Mouse (Mus musculus) limb, embryonic 15.5 days (tissue): ENCODE results near the gene Hid1. TPM values are rescaled to one million over a fixed set of nuclear protein-coding genes. Genes with fewer than 3 reads are reported as not detected.

Experiments used
- ATAC-seq: fragments of 200-750 bp; cut with Nextera tagmentation; 2 replicates; pipeline ENCODE4 v1.8.0; 2017; ENCODE audit warnings: low read depth, moderate TSS enrichment; ENCODE audit not compliant: insufficient number of reproducible peaks, low FRiP score, low TSS enrichment
- H3K27ac ChIP-seq: fragments of 300-500 bp; sonication (generic); 2 replicates; pipeline ENCODE4 v1.5.1; 2015; ENCODE audit warnings: moderate library complexity, mild to moderate bottlenecking, inconsistent platforms
- H3K27me3 ChIP-seq: fragments of 300-500 bp; sonication (generic); 2 replicates; pipeline ENCODE4 v1.6.1; 2015; ENCODE audit warnings: inconsistent platforms
- H3K36me3 ChIP-seq: fragments of 300-500 bp; sonication (generic); 2 replicates; pipeline ENCODE4 v1.6.1; 2015; ENCODE audit warnings: inconsistent platforms
- H3K4me1 ChIP-seq: fragments of 300-500 bp; sonication (generic); 2 replicates; pipeline ENCODE4 v1.6.1; 2015; ENCODE audit warnings: inconsistent platforms
- H3K4me2 ChIP-seq: fragments of 300-500 bp; sonication (generic); 2 replicates; pipeline ENCODE4 v1.6.1; 2015; ENCODE audit warnings: mild to moderate bottlenecking, inconsistent platforms
- H3K4me3 ChIP-seq: fragments of 300-500 bp; sonication (generic); 2 replicates; pipeline ENCODE4 v1.5.1; 2015; ENCODE audit warnings: mild to moderate bottlenecking, inconsistent platforms
- H3K9ac ChIP-seq: fragments of 300-500 bp; sonication (generic); 2 replicates; pipeline ENCODE4 v1.6.1; 2015; ENCODE audit warnings: inconsistent platforms
- H3K9me3 ChIP-seq: fragments of 300-500 bp; sonication (generic); 2 replicates; pipeline ENCODE4 v1.6.1; 2016; ENCODE audit warnings: inconsistent platforms
- WGBS: fragments of 180-500 bp; shearing (Covaris S2); methylation state at CpG from one replicate; pipeline ENCODE4 v1.1.7; 2015; 5-methylcytosine and 5-hydroxymethylcytosine counted together
- polyA plus RNA-seq: library from polyadenylated mRNA; unstranded; fragments of >200 nt; fragmentation: Nextera tagmentation; extraction: Ambion mirVana; gene quantifications from 2 replicates; pipeline ENCODE4 v1.2.1, GENCODE M21; 2015

The Hid1 gene
- 3.8 and 3.9 TPM in 2 replicates for polyA plus RNA-seq

- no peak within 1 kb of the TSS for H3K27ac ChIP-seq
- peak within 1 kb of the TSS; percentile 40 for H3K4me3 ChIP-seq
- peaks cover 14% of the 10 kb centered on the region for H3K4me1 ChIP-seq
- H3K4me2 ChIP-seq = peak within 1 kb of the TSS; percentile 83
- H3K9me3 ChIP-seq = no peaks in the 10 kb centered on the region
- H3K36me3 ChIP-seq = no peaks in the 10 kb centered on the region
- H3K27me3 ChIP-seq = peaks cover 79% of the 10 kb centered on the region
- WGBS = under 1% methylated on average over 39 of the region's 39 CpGs
- no peak within 1 kb of the TSS for H3K9ac ChIP-seq
- no peak for ATAC-seq
These were observed at the start of gene Hid1 for GRCm38 (mm10) chr11:115367395-115367944. TSS of gene Hid1 (minus strand) at chr11:115367756.

DNA sequence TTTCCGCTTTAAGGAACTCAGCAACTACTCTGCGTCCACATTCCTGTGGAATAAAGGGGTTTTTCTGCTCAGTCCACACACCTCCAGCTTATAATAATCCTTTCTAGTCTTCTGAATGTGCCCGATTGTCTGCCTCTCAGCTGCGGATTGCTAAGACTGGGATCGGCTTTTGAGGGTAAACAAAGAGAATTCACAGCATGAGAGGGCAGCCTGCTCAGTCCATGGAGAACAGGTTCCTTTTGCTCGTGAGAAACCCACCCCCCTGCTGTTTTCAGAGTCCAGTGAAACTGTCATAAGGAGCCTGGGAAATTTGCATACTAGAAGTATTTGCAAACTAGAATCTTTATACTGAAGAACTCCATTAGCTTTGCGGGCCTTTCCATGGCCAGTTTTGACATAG lies 42.0 kb upstream of the Hid1 start:
- Histone ChIP-seq H3K9ac (no peak overlapping the region), H3K4me3 (no peak overlapping the region), H3K36me3 (peaks cover 40% of the 10 kb centered on the region), H3K27ac (no peak overlapping the region), H3K27me3 (no peaks in the 10 kb centered on the region), H3K4me1 (peaks cover 20% of the 10 kb centered on the region), H3K4me2 (no peak overlapping the region), H3K9me3 (no peaks in the 10 kb centered on the region)
- WGBS = 80% methylated on average over 7 of the region's 7 CpGs
- no peak for ATAC-seq

GRCm38 (mm10) chr11:115408266-115408920 lies 40.8 kb upstream of the Hid1 start:
- Histone ChIP-seq H3K36me3 (peaks cover 40% of the 10 kb centered on the region), H3K9ac (no peak overlapping the region), H3K27me3 (no peaks in the 10 kb centered on the region), H3K9me3 (no peaks in the 10 kb centered on the region), H3K27ac (no peak overlapping the region), H3K4me3 (no peak overlapping the region), H3K4me1 (peaks cover 18% of the 10 kb centered on the region), H3K4me2 (no peak overlapping the region)
- 82% methylated on average over 6 of the region's 6 CpGs for WGBS
- ATAC-seq = no peak

GRCm38 (mm10) chr11:115406858-115407401 lies 39.4 kb upstream of the Hid1 start:
- Histone ChIP-seq H3K9me3 (no peaks in the 10 kb centered on the region), H3K4me1 (peaks cover 20% of the 10 kb centered on the region), H3K36me3 (peaks cover 40% of the 10 kb centered on the region), H3K4me2 (no peak overlapping the region), H3K27me3 (no peaks in the 10 kb centered on the region), H3K27ac (no peak overlapping the region), H3K9ac (no peak overlapping the region), H3K4me3 (no peak overlapping the region)
- 95% methylated on average over 17 of the region's 17 CpGs for WGBS
- no peak for ATAC-seq

DNA sequence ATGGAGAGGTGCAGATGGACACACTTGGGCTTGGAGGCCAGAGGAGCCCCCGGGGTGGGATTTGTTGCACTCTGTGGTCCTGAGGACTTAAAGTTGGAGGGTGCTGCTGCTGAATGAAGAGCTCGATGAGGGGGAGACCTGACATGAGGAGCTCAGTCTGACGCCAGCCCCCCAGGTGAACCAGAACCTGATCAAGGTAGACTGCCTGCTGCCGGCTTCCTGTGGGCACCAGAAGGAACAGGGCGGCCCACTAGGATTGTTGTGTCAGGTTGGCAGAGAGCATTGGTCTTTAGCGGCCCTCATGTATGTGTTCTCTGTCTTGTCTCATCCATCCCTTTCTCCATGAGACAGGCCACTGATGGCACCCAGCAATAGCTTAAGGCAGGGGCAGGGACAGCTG lies 38.2 kb upstream of the Hid1 start:
- peaks cover 13% of the 10 kb centered on the region for H3K4me1 ChIP-seq
- peaks cover 35% of the 10 kb centered on the region for H3K36me3 ChIP-seq
- H3K9ac ChIP-seq = no peak overlapping the region

DNA sequence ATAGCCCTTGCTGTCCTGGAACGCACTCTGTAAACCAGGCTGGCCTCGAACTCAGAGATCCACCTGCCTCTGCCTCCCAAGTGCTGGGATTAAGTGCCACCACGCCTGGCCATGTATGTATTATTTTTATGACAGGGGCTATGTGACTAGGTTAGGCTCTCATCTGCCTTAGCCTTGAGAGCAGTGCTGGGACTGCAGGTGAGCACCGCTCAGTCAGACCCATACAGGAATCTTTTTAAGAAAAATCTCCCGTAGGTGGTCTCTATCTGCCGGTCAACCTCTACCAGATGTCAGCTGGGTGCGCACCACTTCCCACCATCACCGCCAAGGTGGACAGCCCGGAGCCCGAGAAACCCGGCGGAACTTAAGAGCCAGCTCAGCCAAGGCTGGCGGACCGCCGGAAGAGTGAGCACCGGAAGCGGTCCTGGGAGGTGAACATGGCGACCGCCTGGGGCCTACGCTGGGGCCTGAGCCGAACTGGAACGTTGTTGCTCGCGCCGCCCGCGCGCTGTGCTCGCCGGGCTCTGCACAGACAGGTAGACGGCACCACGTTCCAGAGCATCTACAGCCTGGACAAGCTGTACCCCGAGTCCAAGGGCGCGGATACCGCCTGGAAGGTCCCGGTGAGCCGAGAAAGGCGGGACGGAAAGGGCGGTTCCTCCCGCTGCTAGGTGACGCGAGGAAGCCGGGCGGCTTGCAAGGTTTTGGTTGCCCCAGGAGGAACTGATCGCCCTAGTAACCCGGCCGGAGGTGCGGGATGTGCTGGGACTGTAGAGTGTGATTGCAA lies 36.0 kb upstream of the Hid1 start, which contains the start of gene Mrpl58:
TSS of gene Mrpl58 (plus strand) at position 415 of the 787 bp plus-strand sequence.
- H3K27ac ChIP-seq = peak within 1 kb of the TSS; percentile 91
- no peaks in the 10 kb centered on the region for H3K27me3 ChIP-seq
- peak; percentile 79 for ATAC-seq
- WGBS = 3% methylated on average over 50 of the region's 50 CpGs
- no peaks in the 10 kb centered on the region for H3K9me3 ChIP-seq
- peak within 1 kb of the TSS; percentile 68 for H3K4me2 ChIP-seq
- H3K4me1 ChIP-seq = peaks cover 13% of the 10 kb centered on the region
- peaks cover 17% of the 10 kb centered on the region for H3K36me3 ChIP-seq
- H3K4me3 ChIP-seq = peak within 1 kb of the TSS; percentile 72
- peak within 1 kb of the TSS; percentile 77 for H3K9ac ChIP-seq

More for the DNA sequence above, 38.2 kb upstream of the Hid1 start:
- WGBS = 93% methylated on average over 6 of the region's 6 CpGs
- no peak for ATAC-seq
- no peaks in the 10 kb centered on the region for H3K9me3 ChIP-seq
- H3K27me3 ChIP-seq = no peaks in the 10 kb centered on the region
- H3K4me3 ChIP-seq = no peak overlapping the region
- no peak overlapping the region for H3K27ac ChIP-seq
- no peak overlapping the region for H3K4me2 ChIP-seq

DNA sequence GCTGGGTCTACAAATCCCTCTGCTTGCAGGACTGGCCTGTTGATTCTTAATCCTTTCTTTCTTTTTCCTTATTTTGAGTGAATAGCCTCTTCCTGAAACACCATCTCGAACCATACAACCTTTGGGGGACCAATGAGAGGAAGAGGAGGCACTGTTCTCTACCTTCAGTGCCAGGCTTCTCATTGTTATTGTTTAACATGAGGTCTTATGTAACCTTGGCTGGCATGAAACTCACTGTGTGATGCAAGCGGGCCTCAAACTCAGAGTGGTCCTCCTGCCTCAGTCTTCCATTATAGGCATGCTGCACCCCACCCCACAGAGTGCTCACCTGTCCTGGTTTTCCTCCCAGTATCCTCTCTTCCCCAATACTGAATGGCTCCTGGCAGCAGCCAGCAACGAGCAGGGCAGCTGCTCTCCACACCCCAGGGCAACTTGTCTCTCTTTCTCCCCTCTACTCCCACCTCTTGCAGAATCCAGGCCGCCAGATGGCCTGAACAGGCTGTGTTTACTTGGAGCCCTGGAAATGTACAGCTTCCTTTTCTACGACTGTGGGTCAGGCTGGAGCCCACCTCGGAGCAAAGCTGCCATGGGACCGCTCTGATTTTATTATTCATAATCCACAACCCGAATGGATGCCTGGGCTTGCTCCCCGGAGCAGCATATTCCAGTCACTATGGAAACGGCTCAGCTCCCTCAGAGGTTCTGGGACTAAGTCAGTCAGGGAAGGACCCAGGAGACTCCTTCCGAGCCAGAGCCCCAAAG lies 33.3 kb upstream of the Hid1 start:
- Histone ChIP-seq H3K4me1 (peaks cover 13% of the 10 kb centered on the region), H3K4me2 (no peak overlapping the region), H3K27me3 (no peaks in the 10 kb centered on the region), H3K36me3 (peaks cover 6% of the 10 kb centered on the region), H3K4me3 (no peak overlapping the region), H3K9me3 (no peaks in the 10 kb centered on the region), H3K9ac (no peak overlapping the region), H3K27ac (no peak overlapping the region)
- whole genome bisulfite sequencing = 43% methylated on average over 11 of the region's 11 CpGs
- ATAC-seq = no peak

GRCm38 (mm10) chr11:115400126-115400525 lies 32.6 kb upstream of the Hid1 start:
- no peak for ATAC-seq
- Histone ChIP-seq H3K36me3 (peaks cover 12% of the 10 kb centered on the region), H3K4me1 (peaks cover 13% of the 10 kb centered on the region), H3K27me3 (no peaks in the 10 kb centered on the region), H3K27ac (no peak overlapping the region), H3K4me2 (no peak overlapping the region), H3K9me3 (no peaks in the 10 kb centered on the region), H3K9ac (no peak overlapping the region), H3K4me3 (no peak overlapping the region)
- WGBS = 72% methylated on average over 3 of the region's 3 CpGs

DNA sequence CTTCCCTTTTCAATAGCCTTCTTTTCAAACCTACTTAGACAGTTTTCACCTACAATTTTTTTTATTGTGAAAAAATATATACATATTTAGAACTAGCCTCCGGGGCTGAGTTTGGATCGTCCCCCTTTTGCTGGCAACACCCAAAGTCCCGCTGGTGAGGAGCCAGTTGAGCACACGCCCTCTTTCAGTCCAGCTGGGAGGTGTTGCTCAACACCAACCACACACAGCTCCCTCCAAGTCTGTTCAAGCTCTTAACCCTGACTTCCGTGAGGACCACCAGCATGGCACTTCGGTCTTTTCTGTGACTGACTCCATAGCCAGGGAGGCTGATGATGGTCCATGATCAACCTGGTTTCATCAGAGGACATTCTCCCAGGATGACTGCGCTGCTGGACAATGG lies 30.5 kb upstream of the Hid1 start:
- H3K27me3 ChIP-seq = no peaks in the 10 kb centered on the region
- H3K36me3 ChIP-seq = peaks cover 32% of the 10 kb centered on the region
- 0 out of 2 replicates have a peak, but pooled peaks cover 5% of the 10 kb centered on the region for H3K4me1 ChIP-seq
- H3K27ac ChIP-seq = no peak overlapping the region
- no peak for ATAC-seq
- WGBS = 70% methylated on average over 7 of the region's 7 CpGs
- no peak overlapping the region for H3K9ac ChIP-seq
- no peaks in the 10 kb centered on the region for H3K9me3 ChIP-seq
- H3K4me2 ChIP-seq = no peak overlapping the region
- no peak overlapping the region for H3K4me3 ChIP-seq

DNA sequence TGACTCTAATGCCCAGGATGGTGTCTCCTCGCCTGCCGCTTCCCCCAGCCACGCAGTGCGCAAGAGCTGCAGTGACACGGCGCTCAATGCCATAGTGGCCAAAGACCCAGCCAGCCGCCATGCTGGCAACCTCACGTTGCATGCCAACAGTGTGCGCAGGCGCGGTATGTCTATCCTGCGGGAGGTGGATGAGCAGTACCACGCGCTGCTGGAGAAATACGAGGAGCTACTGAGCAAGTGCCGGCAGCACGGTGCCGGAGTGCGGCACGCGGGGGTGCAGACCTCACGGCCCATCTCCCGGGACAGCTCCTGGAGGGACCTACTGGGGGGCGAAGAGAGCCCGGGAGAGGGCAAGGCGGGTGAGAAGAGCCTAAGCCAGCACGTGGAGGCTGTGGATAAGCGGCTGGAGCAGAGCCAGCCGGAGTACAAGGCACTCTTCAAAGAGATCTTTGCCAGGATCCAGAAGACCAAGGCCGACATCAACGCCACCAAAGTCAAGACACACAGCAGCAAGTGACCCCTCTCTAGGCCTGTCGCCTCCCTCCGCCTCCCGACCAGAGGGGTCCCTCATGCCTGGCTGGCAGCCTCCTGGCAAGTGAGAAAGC lies 26.3 kb upstream of the Hid1 start:
- Histone ChIP-seq H3K4me3 (peak overlapping the region; percentile 0; the same call in 1 of the 2 replicates), H3K4me2 (peak overlapping the region; percentile 20; the same call in 1 of the 2 replicates), H3K4me1 (0 out of 2 replicates have a peak, but pooled peaks cover 3% of the 10 kb centered on the region), H3K9me3 (no peaks in the 10 kb centered on the region), H3K27ac (no peak overlapping the region), H3K36me3 (peaks cover 60% of the 10 kb centered on the region), H3K27me3 (no peaks in the 10 kb centered on the region), H3K9ac (no peak overlapping the region)
- 57% methylated on average over 34 of the region's 34 CpGs for WGBS
- ATAC-seq = no peak

DNA sequence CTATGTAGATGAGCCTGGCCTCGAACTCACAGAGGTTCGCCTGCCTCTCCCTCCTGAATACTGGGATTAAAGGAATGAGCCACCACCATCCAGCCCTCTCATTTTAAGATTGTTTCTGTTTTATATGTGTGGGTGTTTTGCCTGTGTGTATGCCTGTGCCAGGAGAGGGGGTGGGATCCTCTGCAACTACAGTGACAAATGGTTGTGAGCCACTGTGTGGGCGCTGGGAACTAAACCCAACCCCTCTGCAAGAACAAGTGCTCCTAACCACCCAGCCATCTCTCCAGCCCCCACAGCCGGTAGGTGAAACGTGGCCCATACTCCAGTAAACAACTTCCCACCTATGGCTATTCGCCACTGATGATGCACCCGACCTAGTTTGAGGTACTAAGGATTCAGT lies 23.8 kb upstream of the Hid1 start:
- WGBS = 91% methylated on average over 7 of the region's 7 CpGs
- H3K27ac ChIP-seq = no peak overlapping the region
- no peaks in the 10 kb centered on the region for H3K27me3 ChIP-seq
- H3K36me3 ChIP-seq = peaks cover 59% of the 10 kb centered on the region
- ATAC-seq = no peak
- no peaks in the 10 kb centered on the region for H3K9me3 ChIP-seq
- H3K9ac ChIP-seq = no peak overlapping the region
- H3K4me1 ChIP-seq = 0 out of 2 replicates have a peak, but pooled peaks cover 3% of the 10 kb centered on the region
- H3K4me3 ChIP-seq = no peak overlapping the region
- no peak overlapping the region for H3K4me2 ChIP-seq
